Mouse (Mus musculus) regulatory T cell (primary cell): ENCODE results near the gene Spen.

Experiments used
- in situ Hi-C: fragments of 300-600 bp; cut with MboI, MseI; formaldehyde crosslinking; loops from one replicate; pipeline ENCODE4 v1.15.1; 2025; ENCODE audit warnings: high pct_unique_total_duplicates

Spen gene

GRCm38 (mm10) chr4:141455526-141455925, 82.9 kb downstream of the Spen start:
- in situ Hi-C loops = no loop called here

GRCm38 (mm10) chr4:141454581-141455350, 83.6 kb downstream of the Spen start:
- in situ Hi-C loops = no loop called here

GRCm38 (mm10) chr4:141451916-141452450, 86.4 kb downstream of the Spen start:
- in situ Hi-C loops = no loop called here

GRCm38 (mm10) chr4:141451251-141451650, 87.1 kb downstream of the Spen start:
- in situ Hi-C loops = no loop called here

- in situ Hi-C loops = loop anchor here (5.0 kb wide), 1 partner anchor 39 kb away; no protein-coding TSS in a partner anchor
Measured at GRCm38 (mm10) chr4:141446211-141446610, 92.2 kb downstream of the Spen start.

- in situ Hi-C loops = loop anchor here (5.0 kb wide), 1 partner anchor 38 kb away; no protein-coding TSS in a partner anchor
Measured at GRCm38 (mm10) chr4:141445328-141445720, 93.1 kb downstream of the Spen start.

GRCm38 (mm10) chr4:141444451-141445327, 93.7 kb downstream of the Spen start, which contains the start of gene Zbtb17:
Zbtb17 (plus strand) TSS chr4:141444654.
- in situ Hi-C loops = loop anchor here (5.0 kb wide), 1 partner anchor 37 kb away; no protein-coding TSS in a partner anchor

- in situ Hi-C loops = no loop called here
Measured at GRCm38 (mm10) chr4:141443641-141444429, 94.6 kb downstream of the Spen start.

- in situ Hi-C loops = no loop called here
Measured at GRCm38 (mm10) chr4:141440877-141441276, 97.5 kb downstream of the Spen start.

GRCm38 (mm10) chr4:141439083-141439803, 99.2 kb downstream of the Spen start:
- in situ Hi-C loops = no loop called here

GRCm38 (mm10) chr4:141435974-141436373, 102.4 kb downstream of the Spen start, which contains the start of gene Srarp:
Srarp (minus strand) TSS chr4:141436105.
- in situ Hi-C loops = no loop called here

GRCm38 (mm10) chr4:141433191-141433590, 105.2 kb downstream of the Spen start:
- in situ Hi-C loops = no loop called here

- in situ Hi-C loops = no loop called here
Measured at GRCm38 (mm10) chr4:141432666-141433065, 105.7 kb downstream of the Spen start.

GRCm38 (mm10) chr4:141430997-141431396, 107.4 kb downstream of the Spen start:
- in situ Hi-C loops = no loop called here

- in situ Hi-C loops = no loop called here
Measured at GRCm38 (mm10) chr4:141429847-141430246, 108.5 kb downstream of the Spen start.

GRCm38 (mm10) chr4:141429381-141429780, 109.0 kb downstream of the Spen start:
- in situ Hi-C loops = no loop called here

GRCm38 (mm10) chr4:141427921-141428320, 110.5 kb downstream of the Spen start:
- in situ Hi-C loops = no loop called here

- in situ Hi-C loops = no loop called here
Measured at GRCm38 (mm10) chr4:141426796-141427745, 111.3 kb downstream of the Spen start.
